ENCODE assay signal across 8 mouse cellular contexts in genomic region chr2:84774751-84775150, GRCm38 (mm10). TPM values are rescaled to one million over a fixed set of nuclear protein-coding genes. Genes with fewer than 3 reads are reported as not detected.
DNase-seq lines count a peak whose midpoint lies in the region; ATAC-seq lines count a peak whose summit lies in the region.

No protein-coding gene starts in this region.

- H3K27ac ChIP-seq in embryonic facial prominence, embryonic 15.5 days (replicated peaks), result 0 out of 2 replicates have a peak overlapping the region, but pooled peaks have one; percentile 34
- H3K27ac ChIP-seq in heart, embryonic 13.5 days (replicated peaks), result peak overlapping the region; percentile 30
- H3K27ac ChIP-seq in kidney, embryonic 15.5 days, result peak overlapping the region; percentile 88
- peak overlapping the region; percentile 86 for H3K27ac ChIP-seq in lung, embryonic 15.5 days

- DNase-seq in spleen, adult 18-20 months, result peak; percentile 7 to 23
- DNase-seq in spleen, postnatal 14 days (ENCODE audit: low spot score in 2 of 2), result no peak
- DNase-seq in retina, embryonic 14.5 days (ENCODE audit: low spot score), result peak; percentile 86
- DNase-seq in right cerebral cortex, adult 2 months (ENCODE audit: low spot score in 2 of 2), result no peak

- H3K9me3 ChIP-seq in embryonic facial prominence, embryonic 15.5 days (replicated peaks), result no peaks in the 10 kb centered on the region
- no peaks in the 10 kb centered on the region for H3K9me3 ChIP-seq in heart, embryonic 13.5 days
- no peaks in the 10 kb centered on the region for H3K9me3 ChIP-seq in kidney, embryonic 15.5 days (replicated peaks)
- H3K9me3 ChIP-seq in lung, embryonic 15.5 days, result no peaks in the 10 kb centered on the region

- peak; percentile 82 for ATAC-seq in embryonic facial prominence, embryonic 15.5 days (ENCODE audit: insufficient number of reproducible peaks, low FRiP score, low TSS enrichment, low read depth)
- ATAC-seq in heart, embryonic 13.5 days (ENCODE audit: extremely low read depth, insufficient number of reproducible peaks, low FRiP score, low TSS enrichment), result peak; percentile 67; the same call in 1 of the 2 replicates
- peak; percentile 96 for ATAC-seq in kidney, embryonic 15.5 days (replicated peaks; ENCODE audit: low FRiP score)
- peak; percentile 96 for ATAC-seq in lung, embryonic 15.5 days (ENCODE audit: borderline replicate concordance, extremely low read depth, low FRiP score, low TSS enrichment)

- no peaks in the 10 kb centered on the region for H3K36me3 ChIP-seq in embryonic facial prominence, embryonic 15.5 days
- H3K36me3 ChIP-seq in heart, embryonic 13.5 days, result no peaks in the 10 kb centered on the region
- H3K36me3 ChIP-seq in kidney, embryonic 15.5 days, result no peaks in the 10 kb centered on the region
- 0 out of 2 replicates have a peak, but pooled peaks cover 5% of the 10 kb centered on the region for H3K36me3 ChIP-seq in lung, embryonic 15.5 days

- peak overlapping the region; percentile 37 for H3K4me3 ChIP-seq in embryonic facial prominence, embryonic 15.5 days (replicated peaks)
- peak overlapping the region; percentile 38 for H3K4me3 ChIP-seq in heart, embryonic 13.5 days
- peak overlapping the region; percentile 44 for H3K4me3 ChIP-seq in kidney, embryonic 15.5 days (replicated peaks)
- peak overlapping the region; percentile 39 for H3K4me3 ChIP-seq in lung, embryonic 15.5 days

- peak overlapping the region; percentile 10; the same call in 1 of the 2 replicates for H3K9ac ChIP-seq in embryonic facial prominence, embryonic 15.5 days
- peak overlapping the region; percentile 80 for H3K9ac ChIP-seq in heart, embryonic 13.5 days
- peak overlapping the region; percentile 32; the same call in 1 of the 2 replicates for H3K9ac ChIP-seq in kidney, embryonic 15.5 days
- H3K9ac ChIP-seq in lung, embryonic 15.5 days, result peak overlapping the region; percentile 33

- peaks cover 10% of the 10 kb centered on the region for H3K4me1 ChIP-seq in embryonic facial prominence, embryonic 15.5 days
- peaks cover 14% of the 10 kb centered on the region for H3K4me1 ChIP-seq in heart, embryonic 13.5 days
- H3K4me1 ChIP-seq in kidney, embryonic 15.5 days, result peaks cover 22% of the 10 kb centered on the region
- peaks cover 14% of the 10 kb centered on the region for H3K4me1 ChIP-seq in lung, embryonic 15.5 days

- 2% methylated on average over 14 of the region's 15 CpGs for WGBS in embryonic facial prominence, embryonic 15.5 days
- 3% methylated on average over 14 of the region's 15 CpGs for WGBS in heart, embryonic 13.5 days
- 3% methylated on average over 14 of the region's 15 CpGs for WGBS in kidney, embryonic 15.5 days
- 10% methylated on average over 14 of the region's 15 CpGs for WGBS in lung, embryonic 15.5 days

- peak overlapping the region; percentile 50 for H3K4me2 ChIP-seq in embryonic facial prominence, embryonic 15.5 days (replicated peaks)
- H3K4me2 ChIP-seq in heart, embryonic 13.5 days, result peak overlapping the region; percentile 70
- peak overlapping the region; percentile 63 for H3K4me2 ChIP-seq in kidney, embryonic 15.5 days
- peak overlapping the region; percentile 57 for H3K4me2 ChIP-seq in lung, embryonic 15.5 days

- no peaks in the 10 kb centered on the region for H3K27me3 ChIP-seq in embryonic facial prominence, embryonic 15.5 days
- H3K27me3 ChIP-seq in heart, embryonic 13.5 days (replicated peaks), result peaks cover 5% of the 10 kb centered on the region; the same call in 1 of the 2 replicates
- H3K27me3 ChIP-seq in kidney, embryonic 15.5 days, result no peaks in the 10 kb centered on the region
- H3K27me3 ChIP-seq in lung, embryonic 15.5 days, result no peaks in the 10 kb centered on the region

RNA-seq across cellular contexts. Expression of gene Serping1, which starts 0.5 kb away (rescaled TPM):
- polyA plus RNA-seq in embryonic facial prominence, embryonic 15.5 days (2015; fragmentation: Nextera tagmentation; extraction: Ambion mirVana), result 40.0 and 48.0 TPM in 2 replicates
- polyA plus RNA-seq in heart, embryonic 13.5 days (2015; fragmentation: Nextera tagmentation; extraction: Ambion mirVana), result 38.8 and 40.2 TPM in 2 replicates
- 86.7 and 109 TPM in 2 replicates for polyA plus RNA-seq in kidney, embryonic 15.5 days (2015; fragmentation: Nextera tagmentation; extraction: Ambion mirVana)
- polyA plus RNA-seq in lung, embryonic 15.5 days (2015; fragmentation: Nextera tagmentation; extraction: Ambion mirVana), result 92.3 and 104 TPM in 2 replicates

RNA-seq across cellular contexts. Expression of gene Ube2l6, which starts 23.9 kb away (rescaled TPM):
- polyA plus RNA-seq in embryonic facial prominence, embryonic 15.5 days (2015; fragmentation: Nextera tagmentation; extraction: Ambion mirVana), result 35.3 and 36.7 TPM in 2 replicates
- polyA plus RNA-seq in heart, embryonic 13.5 days (2015; fragmentation: Nextera tagmentation; extraction: Ambion mirVana), result 92.5 and 114 TPM in 2 replicates
- 42.8 and 51.1 TPM in 2 replicates for polyA plus RNA-seq in kidney, embryonic 15.5 days (2015; fragmentation: Nextera tagmentation; extraction: Ambion mirVana)
- polyA plus RNA-seq in lung, embryonic 15.5 days (2015; fragmentation: Nextera tagmentation; extraction: Ambion mirVana), result 63.8 and 63.9 TPM in 2 replicates

RNA-seq across cellular contexts. Expression of gene Gm19426, which starts 31.3 kb away (rescaled TPM):
- polyA plus RNA-seq in embryonic facial prominence, embryonic 15.5 days (2015; fragmentation: Nextera tagmentation; extraction: Ambion mirVana), result 7.0 and 9.0 TPM in 2 replicates
- polyA plus RNA-seq in heart, embryonic 13.5 days (2015; fragmentation: Nextera tagmentation; extraction: Ambion mirVana), result 5.7 and 6.5 TPM in 2 replicates
- 13.2 and 13.7 TPM in 2 replicates for polyA plus RNA-seq in kidney, embryonic 15.5 days (2015; fragmentation: Nextera tagmentation; extraction: Ambion mirVana)
- 7.3 and 9.8 TPM in 2 replicates for polyA plus RNA-seq in lung, embryonic 15.5 days (2015; fragmentation: Nextera tagmentation; extraction: Ambion mirVana)

RNA-seq across cellular contexts. Expression of gene Ypel4, which starts 40.9 kb away (rescaled TPM):
- polyA plus RNA-seq in embryonic facial prominence, embryonic 15.5 days (2015; fragmentation: Nextera tagmentation; extraction: Ambion mirVana), result 6.6 and 7.9 TPM in 2 replicates
- polyA plus RNA-seq in heart, embryonic 13.5 days (2015; fragmentation: Nextera tagmentation; extraction: Ambion mirVana), result 7.3 and 8.4 TPM in 2 replicates
- 8.7 and 9.4 TPM in 2 replicates for polyA plus RNA-seq in kidney, embryonic 15.5 days (2015; fragmentation: Nextera tagmentation; extraction: Ambion mirVana)
- 6.3 and 6.6 TPM in 2 replicates for polyA plus RNA-seq in lung, embryonic 15.5 days (2015; fragmentation: Nextera tagmentation; extraction: Ambion mirVana)

RNA-seq across cellular contexts. Expression of gene Clp1, which starts 47.6 kb away (rescaled TPM):
- 27.9 and 29.1 TPM in 2 replicates for polyA plus RNA-seq in embryonic facial prominence, embryonic 15.5 days (2015; fragmentation: Nextera tagmentation; extraction: Ambion mirVana)
- 16.4 and 18.5 TPM in 2 replicates for polyA plus RNA-seq in heart, embryonic 13.5 days (2015; fragmentation: Nextera tagmentation; extraction: Ambion mirVana)
- 29.1 and 31.6 TPM in 2 replicates for polyA plus RNA-seq in kidney, embryonic 15.5 days (2015; fragmentation: Nextera tagmentation; extraction: Ambion mirVana)
- polyA plus RNA-seq in lung, embryonic 15.5 days (2015; fragmentation: Nextera tagmentation; extraction: Ambion mirVana), result 27.1 and 29.3 TPM in 2 replicates

Comparison
In these comparisons a context has a peak if more than half of its experiments do, and no peak if none do; other contexts are left out.
1. DNase-seq: peak in spleen, adult 18-20 months (2 of 2) and retina, embryonic 14.5 days (single experiment); none in spleen, postnatal 14 days (0 of 2) and right cerebral cortex, adult 2 months (0 of 2).
2. H3K27ac ChIP-seq: peak in every context shown above with its lines; median percentile 88 in kidney, embryonic 15.5 days; 86 in lung, embryonic 15.5 days; 34 in embryonic facial prominence, embryonic 15.5 days; 30 in heart, embryonic 13.5 days.
3. H3K9ac ChIP-seq: peak in every context shown above with its lines; median percentile 80 in heart, embryonic 13.5 days; 33 in lung, embryonic 15.5 days; 32 in kidney, embryonic 15.5 days; 10 in embryonic facial prominence, embryonic 15.5 days.
4. Peak in every context shown above with its lines, with median percentiles within 50 percentile points of each other: ATAC-seq, H3K4me2 ChIP-seq and H3K4me3 ChIP-seq.